Mouse (Mus musculus) heart, postnatal 4 days (tissue): ENCODE measurements around the gene Tlk2. TPM values are rescaled to one million over a fixed set of nuclear protein-coding genes. Genes with fewer than 3 reads are reported as not detected.

ENCODE experiments used
- DNase-seq: peaks from one replicate; pipeline ENCODE4 v3.0.0; 2021
- total RNA-seq, 2 experiments: library from RNA; stranded (reverse); gene quantifications; 2 replicates each; pipeline ENCODE4 v1.2.3; 2021

Gene Tlk2
- total RNA-seq, 2 experiments from 2014 or later: 51.2 to 52.0 TPM

DNA sequence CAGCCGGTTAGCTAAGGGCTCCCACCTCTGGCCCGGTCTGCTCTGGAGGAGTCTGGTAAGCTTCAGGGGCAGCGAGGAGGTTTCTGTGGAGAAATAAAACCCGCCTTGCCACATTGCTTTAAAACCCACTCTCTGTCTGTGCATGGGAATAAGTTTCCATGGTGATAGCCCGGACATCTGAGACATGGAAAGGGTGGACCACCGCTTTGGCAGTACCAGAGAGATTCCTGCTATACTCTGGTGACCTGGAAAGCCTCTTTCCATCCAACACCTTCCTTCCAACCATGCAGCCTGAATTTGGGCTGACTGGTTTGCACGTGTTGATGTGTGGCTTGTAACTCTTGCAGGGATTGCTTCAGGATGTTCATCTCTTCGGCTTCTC lies 135.0 kb downstream of the Tlk2 start:
- no peak for DNase-seq

- DNase-seq: no peak
These were observed 136.7 kb downstream of the Tlk2 start for GRCm38 (mm10) chr11:105315296-105315695.

DNA sequence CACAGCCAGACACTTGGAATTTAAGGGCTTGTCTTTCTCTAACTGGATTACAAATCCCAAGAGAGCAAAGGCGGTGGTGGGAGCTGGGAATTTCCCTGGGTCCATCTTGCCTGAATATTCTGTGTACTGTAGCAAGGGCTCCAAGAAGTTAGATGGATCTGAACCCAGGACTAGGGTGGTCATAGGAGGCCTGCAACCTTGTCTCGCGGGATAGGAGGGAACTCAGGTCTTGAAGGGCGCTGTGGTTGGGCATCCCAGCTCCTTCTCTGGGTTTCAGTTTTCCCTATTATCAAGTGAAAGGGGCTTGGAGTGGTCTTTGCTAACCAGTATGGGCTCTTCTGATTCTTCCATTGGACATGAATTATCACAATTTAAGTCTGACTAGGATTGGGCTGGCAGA lies 137.5 kb downstream of the Tlk2 start:
- no peak for DNase-seq

DNA sequence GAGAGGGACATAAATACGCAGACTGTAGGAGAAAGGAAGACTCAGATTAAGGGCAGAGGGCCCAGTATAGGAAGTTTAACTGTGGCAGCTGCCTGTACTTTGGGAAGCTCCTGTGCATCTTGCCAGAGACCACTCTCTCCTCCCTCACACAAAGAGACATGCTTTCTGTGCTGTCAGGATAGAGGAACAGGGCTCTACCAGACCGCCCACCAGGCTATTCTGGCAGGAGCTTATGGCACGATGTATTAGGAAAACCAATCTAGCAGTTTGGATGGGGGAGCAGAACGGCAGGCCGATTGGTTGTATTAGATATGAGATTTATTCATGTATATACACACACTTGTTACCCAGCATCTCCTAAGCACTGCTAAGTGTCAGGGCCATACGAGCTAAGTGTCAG lies 139.2 kb downstream of the Tlk2 start:
- no peak for DNase-seq

DNA sequence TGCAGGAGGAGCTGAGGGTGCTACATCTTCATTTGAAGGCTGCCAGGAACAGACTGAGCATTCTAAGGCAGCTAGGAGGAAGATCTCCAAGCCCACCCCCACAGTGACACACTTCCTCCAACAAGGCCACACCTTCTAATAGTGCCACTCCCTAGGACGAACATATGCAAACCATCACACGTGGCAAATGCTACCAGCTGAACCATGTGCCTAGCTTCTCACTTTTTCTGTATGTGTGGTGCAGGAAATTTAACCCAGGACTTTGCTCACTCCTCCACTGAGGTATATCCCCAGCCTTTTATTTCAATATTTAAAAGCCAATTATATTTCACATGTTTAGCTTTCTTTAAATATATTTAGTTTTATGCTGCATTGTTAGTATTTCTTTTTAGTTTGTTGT lies 142.5 kb downstream of the Tlk2 start:
- no peak for DNase-seq

DNA sequence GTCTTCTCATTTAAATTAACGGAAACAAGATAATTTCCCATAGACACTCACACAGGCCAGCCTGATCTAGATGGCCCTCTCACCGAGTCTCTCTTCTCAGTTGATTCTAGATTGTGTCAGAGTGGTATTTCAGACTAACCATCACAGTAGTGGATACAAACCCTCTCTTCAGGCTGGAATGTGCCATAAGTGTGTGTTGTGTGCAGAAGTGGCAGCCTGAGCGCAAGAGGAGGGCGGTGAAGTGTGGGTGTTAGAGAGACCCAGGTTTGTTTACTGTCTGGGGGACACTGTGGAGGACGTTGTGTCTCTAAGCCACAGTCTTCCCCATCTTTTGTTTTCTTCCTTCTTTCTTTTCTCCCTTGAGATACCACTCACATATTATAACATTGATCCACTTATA lies 144.9 kb downstream of the Tlk2 start:
- DNase-seq: no peak

GRCm38 (mm10) chr11:105327101-105327500 lies 148.5 kb downstream of the Tlk2 start:
- DNase-seq: no peak

GRCm38 (mm10) chr11:105329962-105330361 lies 151.4 kb downstream of the Tlk2 start:
- DNase-seq: no peak

- DNase-seq: no peak
These were observed 152.5 kb downstream of the Tlk2 start for GRCm38 (mm10) chr11:105331129-105331528.

- peak; percentile 89 for DNase-seq
These were observed 153.1 kb downstream of the Tlk2 start for GRCm38 (mm10) chr11:105331732-105332131.

DNA sequence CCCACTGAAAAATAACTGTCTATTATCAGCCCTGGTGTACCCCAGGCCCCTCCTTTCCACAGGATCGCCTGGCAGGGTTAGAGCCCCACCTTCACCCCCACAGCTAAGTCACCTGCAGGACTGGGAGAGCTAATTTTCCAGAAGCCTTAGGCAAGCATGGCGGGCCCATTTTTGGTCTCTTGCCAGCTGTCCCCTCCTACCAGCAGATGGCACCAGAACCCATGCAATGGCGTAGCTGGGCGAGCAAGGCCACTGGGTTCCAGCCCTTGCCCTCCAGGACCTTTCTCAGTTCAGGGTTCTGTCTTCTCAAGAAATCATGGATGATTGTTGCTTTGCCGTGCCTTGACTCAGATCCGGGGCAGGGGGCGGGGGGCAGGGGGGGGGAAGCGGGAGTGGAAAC lies 153.9 kb downstream of the Tlk2 start:
- peak; percentile 81 for DNase-seq

Other genes with a start within 250 kb of the Tlk2 start
- not detected for gene Efcab3, start 115.2 kb upstream of the Tlk2 start, total RNA-seq
- 10 to 100 TPM; 16.2 TPM for gene Mettl2, start 52.4 kb upstream of the Tlk2 start, total RNA-seq
- not detected for gene Gm10842, start 31.9 kb upstream of the Tlk2 start, total RNA-seq
- 10 to 100 TPM; 31.5 to 32.8 TPM for gene Mrc2, start 113.8 kb downstream of the Tlk2 start, total RNA-seq